Mouse (Mus musculus) erythroblast, embryonic 14.5 days (primary cell): ENCODE measurements around the gene Slc19a1.

ENCODE experiments used
- GATA1 ChIP-seq: IDR thresholded peaks from 2 replicates; pipeline ENCODE4 v1.6.1; 2012; ENCODE audit warnings: low read length, inconsistent platforms, mixed read lengths
- TAL1 ChIP-seq: IDR thresholded peaks from 3 replicates; pipeline ENCODE4 v1.6.1; 2012; ENCODE audit warnings: low read length, inconsistent platforms, mixed read lengths

DNA sequence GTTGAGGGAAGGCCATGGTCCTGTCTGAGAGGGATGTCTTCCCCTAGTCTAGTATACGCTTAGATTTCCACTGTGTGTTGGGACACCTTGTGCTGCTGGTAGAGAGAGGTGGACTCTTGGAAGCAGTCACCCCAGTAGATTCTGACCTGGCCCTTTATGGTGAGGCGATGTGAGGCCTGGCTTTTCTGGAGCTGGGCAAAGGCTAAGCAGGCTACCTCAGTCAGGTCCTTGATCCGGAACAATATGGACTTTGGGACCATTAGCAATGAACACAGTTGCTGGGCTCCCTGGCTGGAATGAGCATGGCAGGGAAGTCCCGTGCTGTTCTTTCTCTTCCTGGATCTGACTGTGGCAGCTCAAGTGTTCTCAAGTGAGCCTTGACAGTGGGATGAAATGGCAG is 2.3 kb upstream of the Slc19a1 start:
- TF ChIP-seq TAL1: no peak
- no peak for TF ChIP-seq GATA1
